Mouse (Mus musculus): ENCODE measurements around the gene Snrnp25.

DNA sequence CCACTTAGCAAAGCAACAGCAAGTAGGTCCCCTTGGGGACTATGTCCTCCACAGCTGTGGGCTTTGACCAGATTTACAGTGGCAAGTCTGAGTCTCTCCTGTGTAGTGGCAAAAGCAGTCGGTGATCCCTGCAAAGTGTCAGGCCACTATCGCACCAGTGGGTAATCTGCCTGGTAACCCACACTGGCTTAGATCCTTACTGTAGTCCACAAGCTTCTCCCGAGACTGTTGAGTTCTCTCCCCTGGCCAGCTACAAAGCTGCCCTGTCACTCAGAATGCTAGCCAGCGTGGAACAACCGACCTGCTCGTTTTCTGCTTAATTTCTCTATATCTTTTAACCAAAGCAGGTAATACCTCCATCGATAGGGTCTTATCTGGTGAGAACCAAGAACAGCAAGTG is 44.9 kb upstream of the Snrnp25 start:
- TF ChIP-seq POLR2A (IDR thresholded peaks at IDR 0.05; ENCODE audit: insufficient read depth, low read length) (no peak), CTCF (IDR thresholded peaks at IDR 0.05; ENCODE audit: low read depth, low read length) (no peak)

Data from ES-Bruce4 (cell line).